Mouse (Mus musculus): ENCODE results near the gene Cenpf.
A peak's percentile ranks its signal among the peaks of the same experiment; 100 is the strongest.

Gene Cenpf

DNA sequence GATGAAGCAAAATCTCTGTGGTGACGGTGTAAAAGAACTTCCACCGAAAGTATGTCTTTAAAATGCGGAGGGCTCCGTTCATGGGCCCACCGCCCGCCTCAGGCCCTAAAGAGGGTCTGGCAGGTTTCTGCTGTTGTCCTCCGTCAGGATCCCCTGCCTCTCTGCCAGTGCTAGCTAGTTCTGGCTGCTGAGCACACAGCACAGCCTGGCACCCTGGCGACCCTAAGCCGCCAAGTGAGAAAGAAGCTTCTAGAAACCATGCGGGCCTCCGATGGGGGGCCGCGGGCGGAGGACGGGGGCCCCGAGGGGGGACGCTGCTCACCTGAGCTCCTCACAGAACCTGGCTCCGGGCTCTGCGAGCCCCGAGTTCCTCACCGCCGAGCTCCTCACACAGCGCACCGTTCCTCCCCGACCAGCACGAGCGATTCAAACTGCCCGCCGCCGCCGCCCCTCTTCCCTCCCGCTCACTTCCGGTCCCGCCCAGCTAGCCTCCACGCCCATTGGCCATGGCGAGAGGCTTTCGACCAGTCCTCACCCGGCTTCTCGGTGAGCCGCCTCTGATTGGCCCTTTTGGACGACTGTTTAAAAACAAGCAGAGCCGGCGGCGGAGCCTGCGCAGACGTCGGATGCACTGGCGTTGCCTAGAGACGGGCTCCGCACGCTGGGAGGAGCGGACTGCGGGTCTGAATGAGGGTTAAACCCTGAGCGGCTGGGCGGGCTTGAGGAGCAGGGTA, at the start of gene Cenpf:
Gene Cenpf, minus strand, starts transcription at position 433 of the 734 bp plus-strand sequence.
- peak; percentile 97 to 98 for DNase-seq (ENCODE audit: low spot score in 2 of 2)

GRCm38 (mm10) chr1:189732156-189732555, 44.3 kb upstream of the Cenpf start:
- no peak for DNase-seq (ENCODE audit: low spot score in 2 of 2)

DNA sequence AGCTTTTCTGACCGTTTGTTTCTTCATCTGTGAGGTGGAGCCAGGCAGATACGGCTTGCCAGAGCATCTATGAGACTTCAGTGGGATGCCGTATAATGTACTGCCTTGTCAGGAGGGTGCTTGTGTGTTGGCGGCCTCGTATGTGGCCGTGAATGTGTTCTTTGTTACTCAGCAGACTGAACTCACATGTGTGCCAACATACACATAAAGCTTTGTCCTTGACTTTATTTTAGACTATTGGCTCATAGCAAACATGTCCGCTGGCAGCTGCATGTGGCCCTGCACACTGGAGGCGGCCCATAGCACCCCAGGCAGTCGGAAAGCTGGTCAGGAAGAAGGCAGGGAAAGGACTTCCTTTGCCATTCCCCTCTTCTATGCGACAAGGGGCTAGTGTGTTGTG, 43.8 kb upstream of the Cenpf start:
- no peak for DNase-seq (ENCODE audit: low spot score in 2 of 2)

DNA sequence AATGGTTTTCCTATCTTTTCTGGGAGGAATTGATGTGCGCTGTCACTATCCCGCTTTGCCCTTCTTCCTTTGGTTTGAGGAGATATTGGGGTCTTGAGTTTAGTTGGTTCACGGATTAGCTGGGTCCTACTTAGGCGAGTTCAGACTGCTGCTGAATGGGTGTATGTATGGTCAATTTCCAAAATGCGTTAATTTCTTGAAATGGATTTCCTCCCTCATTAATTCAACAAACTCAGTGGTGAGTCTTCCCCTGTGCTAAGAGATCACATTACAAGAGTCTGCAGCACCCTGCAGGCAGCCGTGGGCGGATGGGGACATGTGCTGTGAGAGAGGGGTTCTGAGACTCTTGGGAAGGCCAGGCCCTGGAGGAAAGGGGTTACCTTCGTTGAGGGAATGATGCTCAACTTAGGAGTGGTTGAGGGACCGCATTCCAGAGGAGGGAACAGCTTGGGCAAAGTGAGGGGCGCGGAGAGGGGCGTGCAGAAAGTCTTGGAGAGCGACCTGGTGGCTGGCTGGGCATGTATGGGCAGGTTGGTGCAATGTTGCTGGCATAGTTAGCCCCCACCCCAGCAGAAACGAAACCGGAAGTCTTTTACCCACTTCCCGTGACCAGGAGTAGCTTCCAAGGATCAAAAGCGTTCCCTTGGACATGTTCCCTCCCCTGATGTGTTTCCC, 41.4 kb upstream of the Cenpf start:
- DNase-seq (ENCODE audit: low spot score in 2 of 2), result no peak

GRCm38 (mm10) chr1:189728784-189729115, 40.9 kb upstream of the Cenpf start:
- no peak for DNase-seq (ENCODE audit: low spot score in 2 of 2)

GRCm38 (mm10) chr1:189727884-189728783, 40.2 kb upstream of the Cenpf start, which contains the start of gene Ptpn14:
TSS of gene Ptpn14 (plus strand) at chr1:189728268.
- DNase-seq (ENCODE audit: low spot score in 2 of 2), result peak; percentile 21 to 31

DNA sequence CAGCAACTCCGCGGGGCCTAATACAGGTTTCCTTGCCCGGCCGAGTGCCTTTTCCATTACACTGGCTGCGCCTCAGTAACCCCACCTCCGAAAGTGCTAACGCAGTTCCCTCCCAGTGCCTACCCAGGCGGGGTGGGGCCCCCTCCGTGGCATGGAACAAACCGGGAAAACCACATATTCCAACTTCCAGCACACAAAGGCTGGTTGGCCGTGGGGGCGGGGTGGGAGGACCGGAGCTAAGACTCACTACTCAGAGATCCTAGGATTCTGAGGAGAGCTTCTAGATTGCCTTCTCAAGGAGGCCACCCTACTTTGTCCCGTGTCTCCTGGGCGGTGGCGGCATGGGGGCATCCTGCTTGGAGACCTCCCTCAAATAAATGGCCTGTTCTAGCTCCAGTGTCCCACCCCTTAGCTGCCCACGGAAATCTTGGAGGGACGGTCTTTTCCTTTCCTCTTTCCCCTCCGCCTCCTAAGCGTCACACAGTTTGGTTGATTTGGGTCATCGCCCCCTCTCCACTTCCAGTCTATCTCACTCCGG, 39.5 kb upstream of the Cenpf start:
- DNase-seq (ENCODE audit: low spot score in 2 of 2), result no peak

DNA sequence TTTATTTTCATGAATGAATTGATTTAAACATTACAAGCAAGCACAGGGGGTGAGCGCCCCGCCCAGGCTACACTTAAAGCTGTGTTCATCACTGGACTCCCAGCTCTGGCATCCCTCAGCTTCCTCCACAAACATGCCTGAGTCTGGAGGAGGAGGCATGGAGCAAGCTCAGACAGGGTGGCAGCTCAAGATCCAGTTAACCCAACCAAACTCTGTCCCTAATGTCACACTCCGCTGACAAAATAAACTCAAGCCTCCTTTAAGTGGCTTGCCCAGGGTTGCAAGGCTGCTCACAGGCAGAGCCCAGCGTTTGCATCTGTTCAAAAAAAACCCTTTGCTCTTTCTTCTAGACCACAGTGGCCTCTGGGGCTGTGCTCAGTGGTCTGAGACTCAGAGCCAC, 38.2 kb upstream of the Cenpf start:
- DNase-seq (ENCODE audit: low spot score in 2 of 2), result no peak

DNA sequence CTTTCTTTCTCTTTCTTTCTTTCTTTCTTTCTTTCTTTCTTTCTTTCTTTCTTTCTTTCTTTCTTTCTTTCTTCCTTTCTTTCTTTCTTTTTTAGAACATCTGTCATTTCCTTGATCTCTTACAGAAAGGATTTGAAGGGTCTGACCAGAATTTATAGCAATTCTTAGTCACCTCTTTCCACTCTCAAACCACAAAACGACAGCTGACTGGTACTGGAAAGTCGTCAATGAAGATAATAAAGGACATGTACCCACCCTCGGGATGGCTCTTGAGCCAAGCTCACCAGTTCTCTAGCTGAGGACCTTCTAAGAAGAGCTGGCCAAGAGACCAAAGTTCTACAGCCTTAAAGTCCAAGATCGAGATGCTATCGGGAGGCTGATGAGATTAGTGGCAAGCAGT, 30.7 kb upstream of the Cenpf start:
- no peak for DNase-seq (ENCODE audit: low spot score in 2 of 2)

DNA sequence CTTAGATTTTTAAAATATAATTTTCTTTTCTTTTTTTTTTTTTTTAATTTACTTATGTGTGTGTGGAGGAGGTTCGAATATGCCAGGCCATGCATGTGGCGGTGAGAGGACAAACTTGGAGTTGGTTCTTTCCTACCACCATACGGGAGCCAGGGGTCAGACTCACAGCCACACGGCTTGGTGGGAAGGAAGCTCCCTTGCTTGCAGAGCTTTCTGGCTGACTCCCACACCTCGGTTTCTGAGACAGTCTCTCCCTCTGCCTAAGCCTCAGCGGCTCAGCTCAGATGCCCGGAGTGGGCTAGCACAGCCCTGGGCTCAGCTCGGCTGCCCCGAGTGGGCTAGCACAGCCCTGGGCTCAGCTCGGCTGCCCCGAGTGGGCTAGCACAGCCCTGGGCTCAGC, 29.7 kb upstream of the Cenpf start:
- no peak for DNase-seq (ENCODE audit: low spot score in 2 of 2)

DNA sequence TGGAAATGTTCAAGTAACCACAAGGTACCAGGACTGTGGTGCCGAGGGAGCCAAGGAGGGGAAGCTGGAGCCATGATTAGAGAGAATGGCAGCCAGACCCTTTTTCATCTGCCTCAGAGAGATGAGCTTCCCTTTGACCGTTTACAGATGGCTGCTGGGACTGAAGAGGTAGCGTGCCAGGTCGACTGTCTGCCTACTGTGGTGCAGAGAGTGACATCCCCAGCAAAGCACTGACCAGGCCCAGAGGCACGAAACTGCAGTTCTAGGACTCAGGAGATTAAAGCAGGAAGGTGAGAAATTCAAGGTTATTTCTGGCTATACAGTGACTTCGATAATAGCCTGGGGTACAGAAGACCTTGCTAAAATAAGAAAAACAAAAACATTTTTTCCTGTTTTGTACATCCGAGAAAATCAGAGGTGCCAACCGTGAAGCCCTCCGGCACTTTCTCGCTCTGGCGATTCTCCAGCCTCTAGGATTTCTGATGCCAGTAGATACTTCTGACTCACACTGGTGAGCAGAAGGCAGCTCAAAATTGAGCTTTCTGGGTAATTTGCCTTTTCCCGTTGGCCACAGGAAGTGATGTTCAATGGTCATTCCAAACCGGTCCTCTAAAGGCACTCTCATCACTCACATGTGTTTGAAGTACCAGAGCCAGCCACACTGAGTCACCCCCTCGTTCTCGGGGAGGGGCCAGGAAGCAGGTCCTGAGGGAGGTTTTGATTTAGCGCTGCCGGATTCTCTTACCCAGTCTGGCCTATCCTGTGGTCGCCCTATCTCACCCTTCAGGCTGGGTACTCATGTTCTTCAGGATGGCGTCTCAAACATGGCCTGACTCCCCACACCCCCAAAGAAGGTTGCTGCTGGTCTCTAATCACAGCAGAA, 28.3 kb upstream of the Cenpf start:
- DNase-seq (ENCODE audit: low spot score in 2 of 2), result no peak

DNA sequence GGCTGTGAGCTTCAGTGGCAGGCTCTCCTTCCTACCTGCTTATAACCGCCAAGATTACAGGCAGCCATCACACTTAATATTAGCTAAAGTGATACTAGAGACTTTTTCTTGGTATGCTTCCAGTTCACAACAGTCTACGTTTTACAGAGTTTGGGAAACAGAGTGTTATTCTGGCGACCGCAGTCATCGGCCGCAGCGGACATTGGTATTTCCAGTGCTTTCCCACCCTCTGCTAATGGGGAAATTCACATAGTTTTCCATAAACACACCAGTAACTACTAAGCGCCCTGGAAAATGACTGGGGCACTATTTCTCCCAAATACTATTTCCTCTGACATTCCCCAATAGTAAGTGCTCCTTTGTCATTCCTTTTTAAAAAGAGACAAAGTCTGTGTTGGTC, 21.1 kb upstream of the Cenpf start:
- no peak for DNase-seq (ENCODE audit: low spot score in 2 of 2)

DNA sequence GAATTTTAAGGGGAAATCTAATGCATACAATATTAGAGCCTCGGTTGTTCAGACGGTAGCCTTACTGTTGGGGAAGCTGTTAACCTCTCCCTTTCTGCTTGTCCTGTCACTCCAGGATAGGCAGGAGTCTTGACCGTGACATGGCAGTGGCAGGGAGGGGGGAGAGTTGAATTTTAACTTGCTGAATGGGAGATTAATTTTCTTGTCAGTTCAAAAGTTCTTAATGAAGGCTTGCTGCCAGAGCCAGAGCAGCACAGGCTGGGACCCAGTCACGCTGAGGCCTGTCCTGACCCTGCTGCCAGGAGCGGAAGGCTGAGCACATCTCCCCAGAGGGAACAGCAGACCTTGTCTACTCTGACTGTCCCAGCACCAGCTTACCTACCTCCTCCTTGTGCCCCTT, 19.5 kb upstream of the Cenpf start:
- DNase-seq (ENCODE audit: low spot score in 2 of 2), result no peak

- DNase-seq (ENCODE audit: low spot score in 2 of 2), result no peak
These were observed 19.1 kb upstream of the Cenpf start for GRCm38 (mm10) chr1:189707014-189707413.

GRCm38 (mm10) chr1:189706040-189706645, 18.3 kb upstream of the Cenpf start:
- no peak for DNase-seq (ENCODE audit: low spot score in 2 of 2)

DNA sequence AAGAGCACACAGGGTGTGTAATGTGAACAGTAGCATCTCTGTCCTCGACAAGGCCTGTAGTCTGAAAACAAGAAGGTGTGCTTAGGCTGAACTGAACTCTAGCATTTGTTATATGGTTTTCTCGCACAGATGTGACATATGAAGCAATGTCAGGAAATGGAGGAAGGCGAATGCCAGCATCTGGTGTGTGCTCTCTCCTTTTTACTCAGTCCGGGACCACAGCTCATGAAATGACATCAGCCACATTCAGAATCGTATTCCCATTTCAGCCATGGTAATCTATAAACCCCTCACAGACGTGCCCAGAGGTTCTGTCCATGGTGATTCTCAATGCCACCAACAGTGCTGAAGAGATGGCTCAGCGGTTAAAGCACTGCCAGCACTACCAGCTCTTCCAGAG, 15.7 kb upstream of the Cenpf start:
- no peak for DNase-seq (ENCODE audit: low spot score in 2 of 2)

GRCm38 (mm10) chr1:189703156-189703555, 15.3 kb upstream of the Cenpf start:
- DNase-seq (ENCODE audit: low spot score in 2 of 2), result no peak

- DNase-seq (ENCODE audit: low spot score in 2 of 2), result peak; percentile 79 to 81
These were observed 13.1 kb upstream of the Cenpf start for GRCm38 (mm10) chr1:189700990-189701389.

DNA sequence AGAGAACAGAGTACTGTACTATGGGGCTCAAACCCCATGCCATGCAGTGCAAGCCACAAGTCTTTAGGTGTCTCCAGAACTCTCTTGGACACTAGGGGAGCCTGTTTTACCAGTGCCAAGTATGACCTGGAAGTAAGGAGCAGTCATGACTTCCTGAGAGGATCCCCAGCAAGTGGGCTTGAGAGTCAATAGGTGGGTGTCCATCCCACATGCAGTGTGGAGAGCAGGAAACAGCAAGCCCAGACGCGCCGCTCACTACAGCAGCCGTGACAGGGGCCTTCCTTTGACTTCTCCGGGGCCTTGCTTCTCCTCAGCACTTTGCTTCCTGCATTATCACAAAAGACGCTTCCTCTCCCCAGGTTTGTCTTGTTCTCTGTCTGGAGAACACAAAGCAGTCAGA, 12.3 kb upstream of the Cenpf start:
- DNase-seq (ENCODE audit: low spot score in 2 of 2), result no peak

- no peak for DNase-seq (ENCODE audit: low spot score in 2 of 2)
These were observed 10.5 kb upstream of the Cenpf start for GRCm38 (mm10) chr1:189698416-189698815.

DNA sequence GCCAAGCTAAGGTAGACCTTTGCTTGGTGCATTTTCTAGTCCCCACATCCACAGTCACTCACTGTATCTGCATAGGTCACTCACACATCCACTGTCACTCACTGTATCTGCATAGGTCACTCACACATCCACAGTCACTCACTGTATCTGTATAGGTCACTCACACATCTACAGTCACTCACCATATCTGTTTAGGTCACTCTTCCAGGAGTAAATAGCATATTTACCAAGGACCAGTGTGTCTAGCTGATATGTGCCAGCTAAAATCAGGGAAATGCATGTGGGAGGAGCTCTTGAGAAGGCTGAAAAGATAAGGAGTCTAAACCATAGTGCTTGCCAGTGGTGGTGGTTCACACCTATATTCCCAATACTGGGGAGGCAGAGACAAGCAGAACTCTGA, 7.4 kb upstream of the Cenpf start:
- DNase-seq (ENCODE audit: low spot score in 2 of 2), result no peak
